Mouse (Mus musculus) WW6 (cell line): ENCODE data around the gene Usp33.

Experiments
- DNase-seq: peaks from one replicate; pipeline ENCODE4 v3.0.0-alpha.2; 2013; ENCODE audit warnings: low read depth, low spot score

Usp33 gene

GRCm38 (mm10) chr3:152339862-152340557, 6.3 kb upstream of the Usp33 start, which contains the start of gene Miga1:
TSS of gene Miga1 (minus strand) at chr3:152340407.
- DNase-seq, result no peak

GRCm38 (mm10) chr3:152342961-152343517, 3.2 kb upstream of the Usp33 start:
- no peak for DNase-seq

DNA sequence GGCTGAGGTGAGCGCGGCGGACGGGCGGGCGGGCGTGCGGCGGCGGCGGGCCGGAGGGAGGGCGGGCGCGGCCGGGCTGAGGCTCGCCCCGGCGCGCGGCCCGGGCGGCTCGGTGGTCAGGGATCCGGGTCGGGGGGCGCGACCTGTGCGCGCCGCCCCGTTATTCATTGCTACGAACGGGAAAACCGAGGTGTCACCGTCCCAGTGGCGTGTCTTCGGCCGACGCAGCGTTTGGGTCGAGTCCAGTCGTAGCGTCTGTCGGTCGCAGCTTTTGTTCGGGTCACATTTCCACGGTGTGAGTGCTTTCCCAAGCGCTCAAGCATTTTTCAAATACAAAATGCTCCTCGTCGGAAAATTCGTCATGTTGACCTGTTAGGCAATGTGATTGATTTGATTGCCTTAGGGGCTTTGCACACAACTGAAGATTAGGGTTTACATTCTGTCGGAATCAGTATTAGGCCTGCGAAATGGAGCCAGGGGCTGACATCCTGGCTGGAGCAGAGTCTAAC, 409 bp downstream of the Usp33 start:
- DNase-seq, result no peak

- no peak for DNase-seq
Observed at GRCm38 (mm10) chr3:152347227-152347626, 949 bp downstream of the Usp33 start.

DNA sequence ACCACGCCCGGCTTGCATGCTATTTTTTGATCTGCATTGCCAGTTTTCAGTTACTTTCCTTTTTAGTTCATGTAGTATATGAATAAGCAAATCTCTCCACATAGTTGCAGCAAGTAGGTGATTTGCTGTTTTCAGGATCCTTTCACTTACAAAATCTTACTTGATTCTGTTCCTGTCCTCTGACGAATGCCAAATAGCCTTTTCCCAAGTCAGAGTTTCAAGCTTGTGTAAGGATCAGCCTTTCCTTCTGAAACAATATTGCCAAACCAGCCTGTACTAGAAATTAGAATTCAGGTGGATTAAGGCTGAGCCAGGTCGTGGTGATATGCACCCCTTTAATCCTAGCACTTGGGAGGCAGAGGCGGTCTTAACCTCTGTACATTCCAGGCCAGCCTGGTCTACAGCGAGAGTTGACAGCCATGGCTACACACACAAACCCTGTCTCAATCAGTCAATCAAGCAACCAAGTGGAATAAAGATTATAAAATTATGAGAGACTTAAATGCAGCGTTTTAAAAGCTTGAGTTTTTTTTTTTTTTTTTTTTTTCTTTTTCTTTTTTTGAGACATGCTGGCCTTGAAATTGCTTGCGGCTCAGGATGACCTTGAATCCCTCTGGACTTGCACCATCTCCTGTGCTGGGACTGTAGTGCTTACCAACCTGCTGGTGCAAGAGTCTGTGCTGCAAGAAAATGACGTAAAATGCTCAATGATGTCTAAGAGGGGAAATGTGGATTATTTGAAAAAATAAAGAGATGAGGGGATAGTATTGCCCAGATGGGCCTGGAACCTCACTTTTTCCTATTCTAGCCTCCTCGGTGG, 1.9 kb downstream of the Usp33 start:
- DNase-seq, result no peak

- no peak for DNase-seq
Observed at GRCm38 (mm10) chr3:152350431-152350830, 4.2 kb downstream of the Usp33 start.

DNA sequence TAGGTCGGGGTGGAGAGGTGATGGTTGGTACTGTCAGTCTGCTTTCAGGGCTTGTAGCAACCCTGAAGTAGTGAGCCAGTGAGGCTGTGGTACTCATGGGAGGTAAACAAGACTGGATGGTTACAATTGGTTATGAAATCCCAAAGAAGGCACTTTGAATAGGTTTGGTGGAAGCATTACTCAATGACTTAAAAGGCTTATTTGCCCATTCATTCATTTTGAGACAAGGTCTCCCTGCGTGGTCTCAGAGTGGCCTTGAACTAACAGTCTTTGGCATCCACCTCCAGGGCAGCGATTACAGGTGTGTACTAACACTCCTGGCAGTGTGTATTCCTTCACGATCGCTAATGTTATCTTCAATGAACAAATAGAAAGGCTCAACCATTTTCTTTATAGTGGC, 4.7 kb downstream of the Usp33 start:
- no peak for DNase-seq

DNA sequence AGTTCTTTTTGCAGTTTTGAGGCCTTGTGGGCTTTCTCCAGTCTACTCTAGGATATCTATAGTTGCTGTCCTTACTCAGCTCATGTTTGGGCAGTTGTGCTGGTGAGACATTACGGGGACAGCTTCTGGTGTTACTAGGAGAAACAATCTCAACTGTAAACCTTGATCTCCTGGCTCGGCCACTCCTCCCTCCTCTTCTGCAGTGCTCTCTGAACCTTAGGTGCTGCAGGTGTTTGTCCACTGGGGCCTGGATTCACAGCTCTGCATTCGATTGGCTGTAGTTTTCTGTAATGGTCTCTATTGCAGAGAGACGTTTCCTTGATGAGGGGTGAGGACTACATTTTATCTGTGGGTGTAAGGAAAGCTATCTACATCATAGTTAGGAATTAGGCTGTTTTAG, 6.0 kb downstream of the Usp33 start:
- no peak for DNase-seq

GRCm38 (mm10) chr3:152353434-152354177, 7.3 kb downstream of the Usp33 start:
- no peak for DNase-seq

DNA sequence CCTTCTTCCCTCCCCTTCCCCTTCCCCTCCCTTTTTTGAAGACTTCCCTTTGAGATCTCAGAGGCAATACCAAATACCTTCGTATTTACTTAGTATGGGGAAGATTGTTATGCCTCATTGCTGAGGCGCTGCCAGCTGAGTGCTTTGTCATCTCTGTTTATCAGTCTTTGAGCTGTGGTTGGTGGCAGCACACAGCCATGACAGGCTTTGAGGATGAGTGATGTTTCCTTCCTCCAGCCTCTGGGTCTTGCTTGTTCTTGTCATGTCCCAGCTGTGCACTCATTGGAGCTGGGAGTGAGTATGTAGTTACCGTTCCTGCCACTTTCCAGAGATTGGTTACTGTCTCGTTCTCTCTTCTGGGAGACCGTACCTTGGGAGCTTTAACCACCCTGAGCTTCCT, 9.1 kb downstream of the Usp33 start:
- no peak for DNase-seq

- DNase-seq, result no peak
Observed at GRCm38 (mm10) chr3:152356751-152357150, 10.5 kb downstream of the Usp33 start.

- no peak for DNase-seq
Observed at GRCm38 (mm10) chr3:152359151-152359550, 12.9 kb downstream of the Usp33 start.

- no peak for DNase-seq
Observed at GRCm38 (mm10) chr3:152364181-152364580, 17.9 kb downstream of the Usp33 start.

DNA sequence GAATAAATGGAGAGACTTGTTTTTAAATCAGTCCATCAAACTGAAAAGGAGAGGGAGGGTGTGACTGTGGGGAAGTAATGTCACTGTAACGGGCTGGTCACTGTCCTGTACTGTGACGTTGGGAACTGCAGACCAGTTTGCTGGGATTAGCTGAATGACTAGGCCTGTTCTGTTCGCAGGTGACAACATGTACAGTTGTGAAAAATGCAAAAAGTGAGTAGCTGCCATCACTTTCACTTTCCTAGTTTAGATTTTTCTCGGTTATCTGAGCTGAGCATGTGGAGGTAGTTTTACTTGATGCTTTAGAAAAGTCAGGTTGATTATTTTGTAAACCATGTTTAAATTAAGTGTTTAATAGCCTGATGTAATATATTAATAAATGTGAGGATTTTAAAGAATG, 29.8 kb downstream of the Usp33 start:
- DNase-seq, result no peak

DNA sequence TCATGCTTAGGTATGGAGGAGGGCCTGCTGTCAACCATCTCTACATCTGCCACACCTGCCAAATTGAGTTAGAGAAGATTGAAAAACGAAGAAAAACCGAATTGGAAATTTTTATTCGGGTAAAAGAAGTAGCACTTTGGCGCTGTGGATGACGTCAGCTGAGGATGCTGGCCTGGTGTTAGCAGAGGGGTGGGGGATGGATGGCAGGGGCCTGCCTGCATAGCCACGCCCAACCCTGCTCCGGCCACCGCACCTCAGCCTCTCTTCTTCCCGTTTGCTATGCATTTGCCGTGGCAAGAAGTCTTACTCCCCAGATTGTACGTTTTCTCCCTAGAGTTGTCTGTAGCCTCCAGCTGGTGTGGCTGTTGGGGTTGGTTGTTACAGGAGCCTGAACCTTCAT, 37.8 kb downstream of the Usp33 start:
- no peak for DNase-seq

GRCm38 (mm10) chr3:152395350-152396277, 49.3 kb downstream of the Usp33 start, which contains the start of gene Zzz3:
TSS of gene Zzz3 (plus strand) at chr3:152395473.
- DNase-seq, result peak; percentile 65

DNA sequence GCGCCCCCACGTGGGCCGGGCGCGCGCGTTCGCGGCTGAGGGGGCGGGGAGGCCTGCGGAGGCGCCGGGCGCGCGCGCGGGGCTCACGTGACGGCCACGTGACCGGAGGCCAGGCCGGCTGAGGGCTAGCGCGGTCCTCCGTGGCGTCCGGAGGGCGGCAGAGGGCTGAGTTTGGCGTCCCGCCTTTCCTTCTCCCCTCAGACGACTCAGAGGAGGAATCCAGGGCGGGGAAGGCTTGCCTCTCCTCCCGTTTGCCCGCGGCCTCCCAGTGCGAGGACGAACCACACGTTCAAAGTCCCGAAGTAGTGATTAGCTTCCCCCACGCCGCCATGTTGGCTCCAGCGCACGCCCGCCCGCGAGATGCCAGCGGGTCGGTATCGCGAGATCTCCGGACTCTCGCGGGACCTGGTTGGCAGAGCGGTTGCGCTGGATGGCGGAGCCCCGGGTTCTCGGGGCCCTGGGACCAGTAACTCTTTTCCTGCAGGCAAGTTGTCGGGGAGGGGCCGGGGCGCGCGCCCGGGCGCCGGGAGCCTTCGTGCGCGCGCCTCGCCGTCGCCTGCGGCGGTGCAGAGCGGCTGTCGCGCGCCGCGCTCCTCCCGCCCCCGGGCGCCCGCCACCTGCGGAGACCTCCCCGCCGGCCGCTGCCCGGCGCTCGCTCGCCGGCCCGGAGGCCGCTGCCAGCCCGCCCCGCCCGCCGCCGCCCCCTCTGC, 50.2 kb downstream of the Usp33 start:
- DNase-seq, result peak; percentile 92

DNA sequence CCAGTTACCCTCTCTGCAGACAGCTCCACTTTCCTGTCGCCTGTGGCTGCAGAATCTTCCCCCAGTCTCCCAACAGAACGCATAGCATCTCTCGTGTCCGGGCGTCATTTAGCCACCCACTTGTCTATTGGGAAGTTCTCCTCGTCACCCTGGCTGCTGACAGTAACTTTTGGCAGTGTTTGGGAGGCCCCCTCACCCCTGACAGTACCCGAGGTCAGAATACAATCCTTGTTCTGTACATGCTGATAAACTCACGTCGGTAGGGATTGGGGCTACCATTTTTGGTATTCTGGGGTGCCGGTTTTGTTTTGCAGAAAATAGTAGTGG, 50.7 kb downstream of the Usp33 start:
- no peak for DNase-seq

DNA sequence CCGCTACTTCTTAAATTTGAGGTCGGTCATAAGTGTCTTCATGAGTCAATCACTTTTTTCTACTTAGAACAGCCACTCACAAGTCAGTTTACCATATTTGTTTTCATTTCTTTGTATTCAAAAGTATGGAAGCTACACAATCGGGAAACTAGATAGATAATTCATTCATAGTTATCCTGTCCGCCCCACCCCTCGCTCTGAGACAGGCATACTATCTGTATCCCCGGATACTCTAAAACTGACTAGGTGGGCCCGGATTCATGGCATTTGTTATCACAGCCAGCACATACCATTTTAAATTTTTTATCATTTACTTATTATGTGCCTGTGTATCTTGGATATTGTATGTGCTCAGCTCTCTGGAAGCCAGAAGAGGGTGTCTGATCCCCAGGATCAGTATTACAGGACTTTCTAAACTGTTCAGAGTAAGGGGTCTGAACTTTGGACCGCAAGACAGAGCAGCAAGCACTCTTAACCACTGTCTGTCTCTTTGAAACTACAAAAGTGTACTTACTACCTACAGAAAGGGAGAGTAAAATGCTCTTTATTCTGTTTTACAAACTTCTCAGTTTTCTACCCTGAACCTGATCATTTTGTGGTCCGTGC, 51.2 kb downstream of the Usp33 start:
- no peak for DNase-seq

DNA sequence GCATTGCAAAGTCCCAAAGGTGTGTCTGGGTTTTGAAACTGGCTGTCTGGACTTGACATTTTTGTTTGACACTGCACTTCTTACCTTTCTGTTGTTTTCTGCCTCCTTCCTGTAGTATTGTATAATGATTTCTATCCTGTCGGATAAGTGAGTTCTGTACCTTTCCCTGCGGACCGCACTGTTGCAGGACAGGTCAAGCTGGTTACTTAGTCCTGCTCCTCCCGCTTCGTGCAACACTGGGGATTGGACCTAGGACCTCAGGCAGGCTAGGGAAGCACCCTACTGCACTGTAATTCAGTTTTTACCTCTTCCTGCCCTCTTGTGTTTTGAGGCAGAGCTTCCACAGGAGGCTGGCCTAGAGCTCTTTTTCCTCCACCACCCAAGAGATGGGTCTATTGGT, 54.2 kb downstream of the Usp33 start:
- DNase-seq, result no peak
